9 mouse cellular contexts compared by ENCODE assay signal in the genomic region with DNA sequence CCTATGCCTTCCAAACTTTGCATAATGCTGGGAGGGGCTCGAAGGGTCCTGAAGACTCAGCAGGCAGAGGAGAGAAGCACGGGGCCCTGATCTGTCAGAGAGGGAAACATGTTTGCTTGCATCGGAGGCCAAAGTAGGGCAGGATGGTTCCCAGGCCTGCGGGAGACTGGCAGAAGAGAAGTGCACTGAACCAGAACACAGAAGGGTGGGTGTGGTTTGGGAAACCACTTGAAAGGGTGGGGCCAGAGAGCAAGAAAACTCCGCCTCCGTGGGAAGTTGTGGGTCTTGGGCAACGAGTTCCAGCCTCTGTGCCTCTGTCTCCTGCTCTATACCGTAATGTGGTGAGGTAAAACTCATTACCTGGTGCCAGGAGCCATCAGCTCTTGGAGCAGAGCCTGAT. TPM values are rescaled to one million over a fixed set of nuclear protein-coding genes. Genes with fewer than 3 reads are reported as not detected.
DNase-seq lines count a peak whose midpoint lies in the region; ATAC-seq and TF ChIP-seq lines count a peak whose summit lies in the region.
"Had no signal": no experiment of that assay in that cellular context is flagged by ENCODE, and none has a peak within 500 bp of the region (broad histone marks: within the 10 kb centered on the region; RNA-seq: fewer than 3 reads in every experiment).

No protein-coding gene starts in this region.

- H3K9ac ChIP-seq in hindbrain, embryonic 12.5 days = no peak overlapping the region
- H3K9ac ChIP-seq in liver, embryonic 11.5 days (ENCODE audit: low read depth, low read length) = no peak overlapping the region
- H3K9ac ChIP-seq: neural tube, embryonic 13.5 days had no signal

- no peak for ATAC-seq in hindbrain, embryonic 12.5 days (ENCODE audit: low FRiP score)
- 0 out of 2 replicates have a peak, but pooled peaks have one; percentile 24 for ATAC-seq in liver, embryonic 11.5 days (replicated peaks; ENCODE audit: low FRiP score)

- no peak overlapping the region for H3K4me2 ChIP-seq in hindbrain, embryonic 12.5 days (replicated peaks)
- H3K4me2 ChIP-seq in liver, embryonic 11.5 days = no peak overlapping the region
- H3K4me2 ChIP-seq: neural tube, embryonic 13.5 days had no signal

- DNase-seq in hindbrain, embryonic 10.5 days (ENCODE audit: low spot score) = peak; percentile 31
- peak; percentile 65 for DNase-seq in NIH3T3 (ENCODE audit: low read depth)
- DNase-seq in gonadal fat pad, adult 2 months (ENCODE audit: low read depth) = peak; percentile 14
- DNase-seq in liver, embryonic 11.5 days (ENCODE audit: low spot score) = no peak
- DNase-seq in spleen, adult 2 months (ENCODE audit: low read depth in 1 of 2, low spot score in 2 of 2) = peak; percentile 29 to 64
- no peak for DNase-seq in gastrocnemius, postnatal 10 days
- no peak for DNase-seq in frontal cortex, postnatal 25 days (ENCODE audit: low spot score in 2 of 2)

- H3K27me3 ChIP-seq in hindbrain, embryonic 10.5 days (ENCODE audit: insufficient read depth, poor library complexity, severe bottlenecking) = no peaks in the 10 kb centered on the region
- no peaks in the 10 kb centered on the region for H3K27me3 ChIP-seq in hindbrain, embryonic 12.5 days
- no peaks in the 10 kb centered on the region for H3K27me3 ChIP-seq in liver, embryonic 11.5 days (replicated peaks; ENCODE audit: control insufficient read depth, insufficient read depth, low read length)
- H3K27me3 ChIP-seq in spleen, adult 2 months (ENCODE audit: control insufficient read depth, insufficient read depth, low read length) = no peaks in the 10 kb centered on the region
- H3K27me3 ChIP-seq: neural tube, embryonic 13.5 days had no signal

- no peaks in the 10 kb centered on the region for H3K36me3 ChIP-seq in hindbrain, embryonic 10.5 days
- no peaks in the 10 kb centered on the region for H3K36me3 ChIP-seq in hindbrain, embryonic 12.5 days
- H3K36me3 ChIP-seq in liver, embryonic 11.5 days (ENCODE audit: control insufficient read depth, insufficient read depth, low read length) = no peaks in the 10 kb centered on the region
- H3K36me3 ChIP-seq in spleen, adult 2 months (ENCODE audit: control insufficient read depth, insufficient read depth, low read length) = no peaks in the 10 kb centered on the region
- H3K36me3 ChIP-seq: neural tube, embryonic 13.5 days had no signal

- no peak; the same call in 1 of the 2 replicates for TF ChIP-seq POLR2A in spleen, adult 2 months (IDR thresholded peaks at IDR 0.05; ENCODE audit: low read depth, low read length)

- peaks cover 53% of the 10 kb centered on the region for H3K4me1 ChIP-seq in hindbrain, embryonic 10.5 days (replicated peaks)
- H3K4me1 ChIP-seq in hindbrain, embryonic 12.5 days = peaks cover 15% of the 10 kb centered on the region
- H3K4me1 ChIP-seq in liver, embryonic 11.5 days (replicated peaks; ENCODE audit: control insufficient read depth, insufficient read depth, low read length) = peaks cover 7% of the 10 kb centered on the region
- peaks cover 14% of the 10 kb centered on the region; the same call in 1 of the 2 replicates for H3K4me1 ChIP-seq in spleen, adult 2 months (ENCODE audit: control insufficient read depth, insufficient read depth, insufficient read length)

- no peaks in the 10 kb centered on the region for H3K9me3 ChIP-seq in hindbrain, embryonic 10.5 days
- H3K9me3 ChIP-seq in hindbrain, embryonic 12.5 days (replicated peaks) = no peaks in the 10 kb centered on the region
- no peaks in the 10 kb centered on the region for H3K9me3 ChIP-seq in liver, embryonic 11.5 days (ENCODE audit: control insufficient read depth, low read length)
- H3K9me3 ChIP-seq: neural tube, embryonic 13.5 days had no signal

- no peak overlapping the region for H3K4me3 ChIP-seq in hindbrain, embryonic 10.5 days
- no peak overlapping the region for H3K4me3 ChIP-seq in hindbrain, embryonic 12.5 days
- H3K4me3 ChIP-seq in liver, embryonic 11.5 days (ENCODE audit: low read depth, low read length) = no peak overlapping the region
- no peak overlapping the region for H3K4me3 ChIP-seq in spleen, adult 2 months (ENCODE audit: extremely low read depth, insufficient read depth, insufficient read length)
- H3K4me3 ChIP-seq: neural tube, embryonic 13.5 days had no signal

- 33% methylated on average over 8 of the region's 8 CpGs for WGBS in hindbrain, embryonic 10.5 days
- WGBS in hindbrain, embryonic 12.5 days = 31% methylated on average over 8 of the region's 8 CpGs
- 27% methylated on average over 8 of the region's 8 CpGs for WGBS in liver, embryonic 11.5 days
- 5% methylated on average over 8 of the region's 8 CpGs for WGBS in spleen, adult 2 months

- peak overlapping the region; percentile 57 for H3K27ac ChIP-seq in hindbrain, embryonic 10.5 days
- no peak overlapping the region for H3K27ac ChIP-seq in hindbrain, embryonic 12.5 days
- H3K27ac ChIP-seq in liver, embryonic 11.5 days (ENCODE audit: low read depth, low read length) = no peak overlapping the region
- peak overlapping the region; percentile 12; the same call in 1 of the 2 replicates for H3K27ac ChIP-seq in spleen, adult 2 months (ENCODE audit: insufficient read depth, low read length)
- H3K27ac ChIP-seq: neural tube, embryonic 13.5 days had no signal

- no peak for TF ChIP-seq CTCF in spleen, adult 2 months (IDR thresholded peaks at IDR 0.05; ENCODE audit: extremely low read depth, insufficient read depth, insufficient read length, insufficient replicate concordance)

RNA-seq across cellular contexts. Expression of a gene that starts 7.7 kb away (rescaled TPM):
- 0.33 and 0.47 TPM in 2 replicates for polyA plus RNA-seq in hindbrain, embryonic 10.5 days (2016; fragmentation: Nextera tagmentation; extraction: Ambion mirVana)
- 0.45 and 0.89 TPM in 2 replicates for polyA plus RNA-seq in hindbrain, embryonic 12.5 days (2016; fragmentation: Nextera tagmentation; extraction: Ambion mirVana)
- 1.2 and 1.6 TPM in 2 replicates for polyA plus RNA-seq in gonadal fat pad, adult 2 months (2012; rRNA removed)
- 0.38 TPM in 1 of 2 replicates, not detected in the other for polyA plus RNA-seq in liver, embryonic 11.5 days (2014; fragmentation: Nextera tagmentation; extraction: Ambion mirVana)
- 0.85 and 1.5 TPM in 2 replicates for polyA plus RNA-seq in spleen, adult 2 months (2012; rRNA removed)
- total RNA-seq in gastrocnemius, postnatal 10 days (2021) = 1 to 10 TPM; 5.3 to 5.9 TPM

Comparison
In these comparisons a context has a peak if more than half of its experiments do, and no peak if none do; other contexts are left out.
1. H3K27ac ChIP-seq: peak in hindbrain, embryonic 10.5 days (single experiment) and spleen, adult 2 months (single experiment); none in hindbrain, embryonic 12.5 days (single experiment) and liver, embryonic 11.5 days (single experiment).
2. DNase-seq: peak in hindbrain, embryonic 10.5 days (single experiment), NIH3T3 (single experiment), gonadal fat pad, adult 2 months (single experiment) and spleen, adult 2 months (2 of 2); none in liver, embryonic 11.5 days (single experiment), gastrocnemius, postnatal 10 days (single experiment) and frontal cortex, postnatal 25 days (0 of 2).